Mouse (Mus musculus) lung, adult 2 months (tissue): ENCODE measurements around the gene Icmt. TPM values are rescaled to one million over a fixed set of nuclear protein-coding genes. Genes with fewer than 3 reads are reported as not detected.
A peak's percentile ranks its signal among the peaks of the same experiment; 100 is the strongest.

Experiments
- DNase-seq: peaks from one replicate; pipeline ENCODE4 v3.0.0; 2022
- H3K4me1 ChIP-seq: fragments of 200-500 bp; 2 replicates; pipeline ENCODE4 v1.6.1; 2011; ENCODE audit warnings: low read length; ENCODE audit not compliant: control insufficient read depth, insufficient read depth
- H3K4me3 ChIP-seq: fragments of 200-500 bp; replicated peaks from 2 replicates; pipeline ENCODE3; 2011; ENCODE audit warnings: low read depth, mild to moderate bottlenecking, control low read depth, low read length; ENCODE audit errors: extremely low read depth
- CTCF ChIP-seq: fragments of 200-500 bp; IDR thresholded peaks from 2 replicates; pipeline ENCODE4 v1.5.1; 2011; ENCODE audit warnings: mild to moderate bottlenecking, low read length, control low read depth; ENCODE audit not compliant: insufficient read depth
- POLR2A ChIP-seq: fragments of 200-500 bp; IDR thresholded peaks from 2 replicates; pipeline ENCODE4 v1.6.1; 2011; ENCODE audit warnings: low read depth, mild to moderate bottlenecking, control low read depth, low read length, borderline replicate concordance; ENCODE audit errors: extremely low read depth
- WGBS: fragments of 180-500 bp; shearing (Covaris S2); methylation state at CpG from one replicate; pipeline ENCODE4 v1.1.7; 2018; 5-methylcytosine and 5-hydroxymethylcytosine counted together
- polyA plus RNA-seq: library from polyadenylated mRNA; depleted of rRNA; stranded (reverse); fragments of >200 nt; gene quantifications from 2 replicates; pipeline ENCODE4 v1.2.3, GENCODE M21; 2012; rRNA removed

Gene Icmt
- polyA plus RNA-seq: 32.2 and 36.4 TPM in 2 replicates

- DNase-seq: peak; percentile 99
- TF ChIP-seq POLR2A (peak; percentile 79; the same call in 1 of the 2 replicates), CTCF (no peak)
- peaks cover 7% of the 10 kb centered on the region; the same call in 1 of the 2 replicates for H3K4me1 ChIP-seq
- WGBS: under 1% methylated on average over 117 of the region's 119 CpGs
- H3K4me3 ChIP-seq: peak within 1 kb of the TSS; percentile 81
These were observed at the start of gene Icmt for GRCm38 (mm10) chr4:152296874-152297861. Gene Icmt, plus strand, starts transcription at chr4:152297227.

GRCm38 (mm10) chr4:152250615-152251014, 46.4 kb upstream of the Icmt start:
- Histone ChIP-seq H3K4me3 (no peak overlapping the region), H3K4me1 (no peaks in the 10 kb centered on the region)
- WGBS: 89% methylated on average over 6 of the region's 6 CpGs
- no peak for TF ChIP-seq POLR2A
- TF ChIP-seq CTCF: no peak
- no peak for DNase-seq

GRCm38 (mm10) chr4:152253183-152253759, 43.8 kb upstream of the Icmt start:
- TF ChIP-seq CTCF (no peak), POLR2A (no peak)
- H3K4me1 ChIP-seq: no peaks in the 10 kb centered on the region
- DNase-seq: no peak
- H3K4me3 ChIP-seq: no peak overlapping the region
- 74% methylated on average over 9 of the region's 9 CpGs for WGBS

- no peak for TF ChIP-seq CTCF
- TF ChIP-seq POLR2A: no peak
- WGBS: 21% methylated on average over 6 of the region's 6 CpGs
- DNase-seq: no peak
- Histone ChIP-seq H3K4me3 (no peak overlapping the region), H3K4me1 (no peaks in the 10 kb centered on the region)
These were observed 40.0 kb upstream of the Icmt start for GRCm38 (mm10) chr4:152257070-152257469.

GRCm38 (mm10) chr4:152260451-152260850, 36.6 kb upstream of the Icmt start:
- Histone ChIP-seq H3K4me1 (peaks cover 4% of the 10 kb centered on the region; the same call in 1 of the 2 replicates), H3K4me3 (no peak overlapping the region)
- DNase-seq: no peak
- WGBS: 89% methylated on average over 8 of the region's 8 CpGs
- TF ChIP-seq CTCF (no peak), POLR2A (no peak)

- no peak for DNase-seq
These were observed 34.8 kb upstream of the Icmt start for GRCm38 (mm10) chr4:152262187-152262586.

GRCm38 (mm10) chr4:152263089-152263488, 33.9 kb upstream of the Icmt start:
- TF ChIP-seq POLR2A (no peak), CTCF (no peak)
- Histone ChIP-seq H3K4me3 (no peak overlapping the region), H3K4me1 (peaks cover 4% of the 10 kb centered on the region; the same call in 1 of the 2 replicates)
- no peak for DNase-seq
- 64% methylated on average over 9 of the region's 9 CpGs for WGBS

More at GRCm38 (mm10) chr4:152262187-152262586, 34.8 kb upstream of the Icmt start:
- Histone ChIP-seq H3K4me3 (no peak overlapping the region), H3K4me1 (peaks cover 4% of the 10 kb centered on the region; the same call in 1 of the 2 replicates)
- WGBS: 56% methylated on average over 9 of the region's 9 CpGs
- no peak for TF ChIP-seq CTCF
- TF ChIP-seq POLR2A: no peak

- peaks cover 4% of the 10 kb centered on the region; the same call in 1 of the 2 replicates for H3K4me1 ChIP-seq
- DNase-seq: no peak
- WGBS: 55% methylated on average over 10 of the region's 10 CpGs
- TF ChIP-seq POLR2A: no peak
- no peak for TF ChIP-seq CTCF
- no peak overlapping the region for H3K4me3 ChIP-seq
These were observed 33.4 kb upstream of the Icmt start for GRCm38 (mm10) chr4:152263512-152264176.

- no peak for TF ChIP-seq CTCF
- no peak for TF ChIP-seq POLR2A
- WGBS: 51% methylated on average over 4 of the region's 4 CpGs
- no peak for DNase-seq
These were observed 32.9 kb upstream of the Icmt start for GRCm38 (mm10) chr4:152264177-152264530.

More at GRCm38 (mm10) chr4:152264177-152264530, 32.9 kb upstream of the Icmt start:
- Histone ChIP-seq H3K4me3 (no peak overlapping the region), H3K4me1 (peaks cover 4% of the 10 kb centered on the region; the same call in 1 of the 2 replicates)
